Mouse (Mus musculus): ENCODE results near the gene Enox1. TPM values are rescaled to one million over a fixed set of nuclear protein-coding genes. Genes with fewer than 3 reads are reported as not detected.

Gene Enox1
- polyA plus RNA-seq, 2 experiments: 13.5 to 15.6 TPM

DNA sequence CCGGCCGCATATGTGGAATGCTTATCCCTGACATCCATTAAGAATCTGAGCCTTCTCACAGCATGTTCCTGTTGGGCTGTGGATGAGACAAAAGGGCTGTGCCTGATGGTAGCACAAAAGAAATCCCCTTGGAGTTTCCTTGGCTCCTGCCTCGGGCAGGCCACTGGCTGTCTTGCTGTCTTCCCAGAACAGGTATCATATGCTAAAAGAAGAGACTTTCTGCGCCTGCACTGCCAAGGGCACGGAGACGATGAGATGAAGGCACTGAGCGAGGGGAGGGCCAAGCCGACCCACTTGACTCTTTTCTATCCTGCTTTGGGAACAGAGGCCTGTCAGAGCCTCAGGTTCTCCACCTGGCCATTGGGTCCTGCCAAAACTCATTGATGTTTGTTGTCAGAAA is 491.7 kb downstream of the Enox1 start:
- Histone ChIP-seq H3K9ac (ENCODE audit: low read depth, low read length, severe bottlenecking) (no peak overlapping the region), H3K27me3 (ENCODE audit: control insufficient read depth, insufficient read depth, low read length) (no peaks in the 10 kb centered on the region), H3K9me3 (ENCODE audit: control insufficient read depth, low read length) (no peaks in the 10 kb centered on the region), H3K27ac (replicated peaks; ENCODE audit: low read depth, low read length) (no peak overlapping the region), H3K36me3 (ENCODE audit: control insufficient read depth, insufficient read depth, low read length) (no peaks in the 10 kb centered on the region), H3K4me3 (replicated peaks; ENCODE audit: low read length) (no peak overlapping the region), H3K4me1 (ENCODE audit: control insufficient read depth, insufficient read depth, low read length) (peaks cover 4% of the 10 kb centered on the region; the same call in 1 of the 2 replicates), H3K4me2 (replicated peaks; ENCODE audit: low read depth, low read length, severe bottlenecking) (no peak overlapping the region)
- WGBS: 86% methylated on average over 8 of the region's 8 CpGs
- DNase-seq (ENCODE audit: low spot score) (no peak), ATAC-seq (ENCODE audit: low FRiP score, low read depth) (no peak)
- no peak for TF ChIP-seq POLR2A (IDR thresholded peaks at IDR 0.05; ENCODE audit: borderline replicate concordance, extremely low read depth, insufficient read depth, insufficient read length)

DNA sequence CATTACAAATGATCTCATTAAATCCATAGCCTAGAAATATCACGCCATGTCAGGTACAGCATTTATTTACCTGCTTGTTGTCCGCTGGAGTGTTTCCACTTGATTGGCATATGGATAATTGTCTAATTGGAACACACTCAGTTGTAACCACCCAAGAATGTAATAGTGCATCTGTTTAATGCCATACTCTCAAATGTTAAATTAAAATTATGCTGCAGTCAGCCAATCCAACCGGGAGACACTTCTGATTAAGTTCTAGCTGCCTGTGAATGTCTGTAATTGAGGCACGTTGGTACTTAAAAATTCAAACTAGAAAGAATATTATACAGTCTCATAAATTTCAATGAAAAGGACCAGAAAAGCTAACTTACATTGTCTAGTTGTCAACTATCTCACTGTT is 502.2 kb downstream of the Enox1 start:
- DNase-seq (ENCODE audit: low spot score): no peak
- WGBS: 80% methylated on average over 4 of the region's 4 CpGs
- no peak overlapping the region for H3K4me3 ChIP-seq (replicated peaks; ENCODE audit: low read length)
- H3K4me1 ChIP-seq (ENCODE audit: control insufficient read depth, insufficient read depth, low read length): no peaks in the 10 kb centered on the region
- no peak overlapping the region for H3K9ac ChIP-seq (ENCODE audit: low read depth, low read length, severe bottlenecking)
- no peak overlapping the region for H3K4me2 ChIP-seq (replicated peaks; ENCODE audit: low read depth, low read length, severe bottlenecking)
- no peak overlapping the region for H3K27ac ChIP-seq (replicated peaks; ENCODE audit: low read depth, low read length)
- no peak for ATAC-seq (ENCODE audit: low FRiP score, low read depth)
- H3K36me3 ChIP-seq (ENCODE audit: control insufficient read depth, insufficient read depth, low read length): no peaks in the 10 kb centered on the region
- no peaks in the 10 kb centered on the region for H3K27me3 ChIP-seq (ENCODE audit: control insufficient read depth, insufficient read depth, low read length)
- no peaks in the 10 kb centered on the region for H3K9me3 ChIP-seq (ENCODE audit: control insufficient read depth, low read length)
- TF ChIP-seq POLR2A (IDR thresholded peaks at IDR 0.05; ENCODE audit: borderline replicate concordance, extremely low read depth, insufficient read depth, insufficient read length): no peak

DNA sequence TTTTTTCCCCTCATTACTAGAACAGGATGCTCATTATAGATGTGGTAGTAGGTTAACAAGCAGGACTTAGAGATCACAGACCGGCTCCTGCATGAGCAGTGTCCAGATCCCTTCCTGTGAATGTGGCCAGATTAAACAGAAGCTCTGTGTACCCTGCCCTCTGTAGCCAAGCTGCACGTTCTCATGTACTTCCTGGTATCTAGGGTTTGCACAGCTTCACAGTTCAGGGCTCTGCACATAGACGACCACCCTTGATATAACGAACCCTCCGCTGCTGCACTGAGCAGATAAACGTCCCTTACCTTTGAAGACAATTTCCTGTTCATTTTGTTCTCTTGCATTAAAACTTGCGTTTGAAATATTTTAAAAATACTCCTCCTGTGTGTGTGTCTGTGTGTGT is 505.7 kb downstream of the Enox1 start:
- no peak for TF ChIP-seq POLR2A (IDR thresholded peaks at IDR 0.05; ENCODE audit: borderline replicate concordance, extremely low read depth, insufficient read depth, insufficient read length)
- DNase-seq (ENCODE audit: low spot score) (no peak), ATAC-seq (ENCODE audit: low FRiP score, low read depth) (no peak)
- no peak overlapping the region for H3K4me2 ChIP-seq (replicated peaks; ENCODE audit: low read depth, low read length, severe bottlenecking)
- H3K9me3 ChIP-seq (ENCODE audit: control insufficient read depth, low read length): no peaks in the 10 kb centered on the region
- no peak overlapping the region for H3K9ac ChIP-seq (ENCODE audit: low read depth, low read length, severe bottlenecking)
- no peak overlapping the region for H3K4me3 ChIP-seq (replicated peaks; ENCODE audit: low read length)
- no peaks in the 10 kb centered on the region for H3K36me3 ChIP-seq (ENCODE audit: control insufficient read depth, insufficient read depth, low read length)
- H3K4me1 ChIP-seq (ENCODE audit: control insufficient read depth, insufficient read depth, low read length): no peaks in the 10 kb centered on the region
- no peaks in the 10 kb centered on the region for H3K27me3 ChIP-seq (ENCODE audit: control insufficient read depth, insufficient read depth, low read length)
- no peak overlapping the region for H3K27ac ChIP-seq (replicated peaks; ENCODE audit: low read depth, low read length)
- WGBS: 37% methylated on average over 7 of the region's 7 CpGs

DNA sequence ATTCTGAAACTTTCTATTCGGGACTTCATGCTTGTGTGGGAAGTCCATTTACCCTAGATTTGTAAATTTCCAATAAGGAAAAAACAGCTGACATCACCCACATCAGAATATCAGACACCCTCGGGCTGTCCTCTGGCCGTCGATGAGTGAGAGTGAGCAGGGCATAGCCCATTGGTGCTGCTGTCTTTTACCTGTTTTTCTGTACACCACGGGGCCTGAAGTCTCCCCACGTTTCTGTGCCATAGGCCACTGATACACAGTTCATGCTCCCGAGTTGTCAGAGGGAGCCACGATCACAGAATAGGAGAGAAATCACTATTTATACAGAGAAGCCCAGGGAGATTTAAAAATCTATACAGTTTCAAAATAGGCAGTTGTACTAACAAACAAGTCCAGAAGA is 506.4 kb downstream of the Enox1 start:
- Histone ChIP-seq H3K4me1 (ENCODE audit: control insufficient read depth, insufficient read depth, low read length) (no peaks in the 10 kb centered on the region), H3K9ac (ENCODE audit: low read depth, low read length, severe bottlenecking) (no peak overlapping the region), H3K36me3 (ENCODE audit: control insufficient read depth, insufficient read depth, low read length) (no peaks in the 10 kb centered on the region), H3K9me3 (ENCODE audit: control insufficient read depth, low read length) (no peaks in the 10 kb centered on the region), H3K27me3 (ENCODE audit: control insufficient read depth, insufficient read depth, low read length) (no peaks in the 10 kb centered on the region), H3K4me3 (replicated peaks; ENCODE audit: low read length) (no peak overlapping the region), H3K4me2 (replicated peaks; ENCODE audit: low read depth, low read length, severe bottlenecking) (no peak overlapping the region), H3K27ac (replicated peaks; ENCODE audit: low read depth, low read length) (no peak overlapping the region)
- no peak for DNase-seq (ENCODE audit: low spot score)
- no peak for TF ChIP-seq POLR2A (IDR thresholded peaks at IDR 0.05; ENCODE audit: borderline replicate concordance, extremely low read depth, insufficient read depth, insufficient read length)
- ATAC-seq (ENCODE audit: low FRiP score, low read depth): no peak
- WGBS: 74% methylated on average over 8 of the region's 8 CpGs

DNA sequence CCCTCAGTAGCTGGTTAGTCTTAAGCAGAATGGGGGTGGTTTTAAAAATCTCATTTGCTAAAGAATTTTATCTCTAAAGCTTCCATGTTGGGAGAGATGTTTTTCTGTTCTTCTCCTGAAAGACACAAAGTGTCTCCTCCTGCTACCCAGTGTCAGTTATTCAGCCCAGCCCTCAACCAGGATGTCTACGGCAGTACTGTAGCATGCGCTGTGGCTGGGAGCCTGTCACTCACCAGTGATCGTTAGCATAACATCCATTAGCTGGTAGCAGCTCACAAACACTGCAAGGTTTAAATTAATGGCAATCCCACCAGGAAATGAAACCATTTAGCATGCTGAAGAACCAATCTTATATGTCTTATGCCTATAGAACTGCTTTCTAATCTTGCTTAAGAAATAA is 511.5 kb downstream of the Enox1 start:
- WGBS: 31% methylated on average over 3 of the region's 3 CpGs
- Histone ChIP-seq H3K9me3 (ENCODE audit: control insufficient read depth, low read length) (no peaks in the 10 kb centered on the region), H3K4me1 (ENCODE audit: control insufficient read depth, insufficient read depth, low read length) (0 out of 2 replicates have a peak, but pooled peaks cover 3% of the 10 kb centered on the region), H3K4me2 (replicated peaks; ENCODE audit: low read depth, low read length, severe bottlenecking) (no peak overlapping the region), H3K27ac (replicated peaks; ENCODE audit: low read depth, low read length) (no peak overlapping the region), H3K4me3 (replicated peaks; ENCODE audit: low read length) (no peak overlapping the region), H3K27me3 (ENCODE audit: control insufficient read depth, insufficient read depth, low read length) (no peaks in the 10 kb centered on the region), H3K9ac (ENCODE audit: low read depth, low read length, severe bottlenecking) (no peak overlapping the region), H3K36me3 (ENCODE audit: control insufficient read depth, insufficient read depth, low read length) (no peaks in the 10 kb centered on the region)
- ATAC-seq (ENCODE audit: low FRiP score, low read depth) (no peak), DNase-seq (ENCODE audit: low spot score) (no peak)
- TF ChIP-seq POLR2A (IDR thresholded peaks at IDR 0.05; ENCODE audit: borderline replicate concordance, extremely low read depth, insufficient read depth, insufficient read length): no peak

DNA sequence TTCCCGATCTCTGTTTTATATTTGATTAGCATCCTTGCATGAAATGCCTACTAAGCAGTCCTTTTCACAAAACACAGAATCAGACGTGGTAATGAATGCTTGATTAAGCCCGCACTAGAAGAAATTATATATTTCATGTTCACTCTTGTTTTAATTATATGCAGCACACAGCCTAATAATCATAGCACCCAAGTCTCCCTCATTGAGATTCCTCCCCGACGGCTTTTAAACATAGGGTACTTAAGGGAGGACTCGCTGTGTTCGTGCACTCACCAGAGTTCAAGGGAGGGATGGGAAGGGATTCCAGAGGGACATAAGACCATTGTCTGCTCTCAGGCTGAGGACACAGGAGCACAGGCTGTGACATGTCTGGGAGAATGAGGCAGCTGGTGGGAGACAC is 512.9 kb downstream of the Enox1 start:
- no peak overlapping the region for H3K4me3 ChIP-seq (replicated peaks; ENCODE audit: low read length)
- no peak for DNase-seq (ENCODE audit: low spot score)
- H3K27ac ChIP-seq (replicated peaks; ENCODE audit: low read depth, low read length): no peak overlapping the region
- H3K9me3 ChIP-seq (ENCODE audit: control insufficient read depth, low read length): no peaks in the 10 kb centered on the region
- no peaks in the 10 kb centered on the region for H3K27me3 ChIP-seq (ENCODE audit: control insufficient read depth, insufficient read depth, low read length)
- 81% methylated on average over 7 of the region's 7 CpGs for WGBS
- H3K9ac ChIP-seq (ENCODE audit: low read depth, low read length, severe bottlenecking): no peak overlapping the region
- no peak overlapping the region for H3K4me2 ChIP-seq (replicated peaks; ENCODE audit: low read depth, low read length, severe bottlenecking)
- H3K4me1 ChIP-seq (ENCODE audit: control insufficient read depth, insufficient read depth, low read length): 0 out of 2 replicates have a peak, but pooled peaks cover 3% of the 10 kb centered on the region
- ATAC-seq (ENCODE audit: low FRiP score, low read depth): no peak
- H3K36me3 ChIP-seq (ENCODE audit: control insufficient read depth, insufficient read depth, low read length): no peaks in the 10 kb centered on the region
- TF ChIP-seq POLR2A (IDR thresholded peaks at IDR 0.05; ENCODE audit: borderline replicate concordance, extremely low read depth, insufficient read depth, insufficient read length): no peak
